Mouse (Mus musculus) erythroblast, embryonic 14.5 days (primary cell): Measurements from ENCODE around the gene Map3k13. TPM values are rescaled to one million over a fixed set of nuclear protein-coding genes. Genes with fewer than 3 reads are reported as not detected.

ENCODE experiments used
- H3K27me3 ChIP-seq: 2 replicates; pipeline ENCODE4 v1.6.1; 2012; ENCODE audit warnings: inconsistent platforms; ENCODE audit not compliant: control insufficient read depth
- H3K36me3 ChIP-seq: 2 replicates; pipeline ENCODE4 v1.6.1; 2012; ENCODE audit warnings: mild to moderate bottlenecking, inconsistent platforms; ENCODE audit not compliant: control insufficient read depth
- H3K4me1 ChIP-seq: 2 replicates; pipeline ENCODE4 v1.6.1; 2012; ENCODE audit warnings: inconsistent platforms; ENCODE audit not compliant: control insufficient read depth
- H3K4me3 ChIP-seq: replicated peaks from 2 replicates; pipeline ENCODE3; 2012; ENCODE audit warnings: moderate library complexity, mild to moderate bottlenecking, inconsistent platforms
- H3K9me3 ChIP-seq: 2 replicates; pipeline ENCODE4 v1.6.1; 2012; ENCODE audit warnings: low read length, inconsistent platforms, mixed read lengths; ENCODE audit not compliant: control insufficient read depth
- GATA1 ChIP-seq: IDR thresholded peaks from 2 replicates; pipeline ENCODE4 v1.6.1; 2012; ENCODE audit warnings: low read length, inconsistent platforms, mixed read lengths
- TAL1 ChIP-seq: IDR thresholded peaks from 3 replicates; pipeline ENCODE4 v1.6.1; 2012; ENCODE audit warnings: low read length, inconsistent platforms, mixed read lengths
- polyA plus RNA-seq: library from polyadenylated mRNA; stranded (reverse); fragments of >175 nt; gene quantifications from 2 replicates; pipeline ENCODE4 v1.2.3, GENCODE M21; 2012

Gene Map3k13
- polyA plus RNA-seq, 1 experiment, result 0.01 TPM

DNA sequence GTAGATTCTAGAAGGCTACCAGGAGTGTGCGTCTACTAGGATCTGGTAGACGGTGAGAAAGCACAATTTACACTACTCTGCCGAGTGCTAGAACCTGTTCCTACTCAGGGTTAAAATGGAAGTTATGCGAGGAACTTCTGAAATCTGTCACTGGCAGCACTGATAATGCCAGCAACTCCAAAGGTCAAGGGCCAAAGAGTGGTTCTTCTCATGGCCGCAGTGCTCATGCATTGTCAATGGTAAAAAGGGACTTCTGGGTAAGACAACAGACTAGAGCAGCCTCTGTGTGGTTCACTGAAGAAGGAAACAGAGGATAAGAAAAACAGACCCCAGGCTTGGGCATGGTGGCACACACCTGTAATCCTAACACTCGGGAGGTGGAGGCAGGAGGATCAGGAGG is 176.4 kb downstream of the Map3k13 start:
- TF ChIP-seq TAL1 (no peak), GATA1 (no peak)
- no peak overlapping the region for H3K4me3 ChIP-seq

GRCm38 (mm10) chr16:21971446-21971845 is 177.3 kb downstream of the Map3k13 start:
- H3K4me1 ChIP-seq, result peaks cover 3% of the 10 kb centered on the region
- H3K36me3 ChIP-seq, result no peaks in the 10 kb centered on the region
- H3K9me3 ChIP-seq, result no peaks in the 10 kb centered on the region
- TF ChIP-seq GATA1, result no peak
- no peak for TF ChIP-seq TAL1
- no peak overlapping the region for H3K4me3 ChIP-seq
- peaks cover 15% of the 10 kb centered on the region for H3K27me3 ChIP-seq

More for the DNA sequence above, 176.4 kb downstream of the Map3k13 start:
- peaks cover 3% of the 10 kb centered on the region for H3K4me1 ChIP-seq
- H3K36me3 ChIP-seq, result no peaks in the 10 kb centered on the region
- peaks cover 6% of the 10 kb centered on the region for H3K27me3 ChIP-seq
- H3K9me3 ChIP-seq, result no peaks in the 10 kb centered on the region

DNA sequence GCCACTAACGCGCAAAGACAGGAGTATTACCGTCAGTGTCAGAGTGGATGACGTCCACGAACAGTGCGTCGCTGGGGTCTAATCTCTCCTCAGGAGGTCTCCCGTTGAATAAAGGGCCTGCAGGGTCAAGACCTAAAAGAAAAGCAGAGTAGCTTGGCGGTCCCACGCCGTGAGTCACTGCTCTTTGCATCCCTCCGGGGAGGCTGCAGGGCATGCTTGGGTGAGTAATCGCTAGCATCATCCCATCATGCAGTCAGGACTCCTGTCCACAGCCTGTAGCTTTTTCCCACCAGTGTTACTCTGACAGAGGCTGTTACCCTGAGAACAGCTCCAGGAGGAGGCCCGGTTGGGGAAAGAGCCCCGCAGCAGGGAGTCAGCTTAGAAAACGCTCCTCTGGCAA is 182.1 kb downstream of the Map3k13 start:
- Histone ChIP-seq H3K4me3 (no peak overlapping the region), H3K9me3 (no peaks in the 10 kb centered on the region), H3K36me3 (no peaks in the 10 kb centered on the region), H3K4me1 (peaks cover 3% of the 10 kb centered on the region), H3K27me3 (peaks cover 27% of the 10 kb centered on the region)
- TF ChIP-seq GATA1 (no peak), TAL1 (no peak)

DNA sequence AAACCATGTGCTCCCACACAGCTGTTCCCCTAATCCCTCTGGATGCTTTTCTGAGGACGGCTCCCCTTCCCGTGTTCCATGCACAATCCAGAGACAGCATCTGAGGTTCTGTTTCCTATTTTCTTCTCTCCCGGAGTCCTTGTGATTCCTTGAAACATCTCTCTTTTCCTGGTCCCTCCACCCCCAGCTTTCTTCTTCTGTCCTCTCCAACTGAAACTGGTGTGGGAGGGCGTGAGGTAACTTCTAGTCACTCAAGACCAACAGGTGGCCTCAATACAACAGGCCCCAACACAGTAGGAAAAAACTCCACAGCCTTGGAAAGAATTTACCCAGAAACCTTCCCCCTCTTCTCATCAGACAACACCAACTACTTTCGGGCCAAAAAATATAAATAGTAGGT is 183.2 kb downstream of the Map3k13 start:
- TF ChIP-seq TAL1 (no peak), GATA1 (no peak)
- H3K36me3 ChIP-seq, result no peaks in the 10 kb centered on the region

More for the DNA sequence above, 183.2 kb downstream of the Map3k13 start:
- H3K4me3 ChIP-seq, result no peak overlapping the region
- no peaks in the 10 kb centered on the region for H3K9me3 ChIP-seq
- peaks cover 27% of the 10 kb centered on the region for H3K27me3 ChIP-seq
- peaks cover 3% of the 10 kb centered on the region for H3K4me1 ChIP-seq

Other genes starting within 250 kb of the Map3k13 start
- gene 2510009E07Rik, start 99.7 kb upstream of the Map3k13 start, polyA plus RNA-seq, result not detected in 2 replicates
- 0.05 and 0.13 TPM in 2 replicates for gene Ehhadh, start 6.5 kb upstream of the Map3k13 start, polyA plus RNA-seq
- gene Tmem41a, start 153.2 kb downstream of the Map3k13 start, polyA plus RNA-seq, result 0.16 and 0.24 TPM in 2 replicates
- 0.06 and 0.08 TPM in 2 replicates for gene Liph, start 201.3 kb downstream of the Map3k13 start, polyA plus RNA-seq
- gene Senp2, start 215.1 kb downstream of the Map3k13 start, polyA plus RNA-seq, result 1.5 TPM in 2 replicates